Mouse (Mus musculus) adipose tissue, adult 10 weeks (tissue): ENCODE data around the gene Uba6. TPM values are rescaled to one million over a fixed set of nuclear protein-coding genes. Genes with fewer than 3 reads are reported as not detected.

Experiments used
- polyA plus RNA-seq: library from polyadenylated mRNA; stranded (reverse); fragments of 350-450 nt; fragmentation: Illumina TruSeq; extraction: RNeasy Lipid Tissue Mini Kit (QIAGEN cat#74804); gene quantifications from one replicate; pipeline ENCODE4 v1.2.3, GENCODE M21; 2014; ENCODE audit warnings: low read depth, low replicate concordance

Uba6 gene
- 6.1 TPM for polyA plus RNA-seq

DNA sequence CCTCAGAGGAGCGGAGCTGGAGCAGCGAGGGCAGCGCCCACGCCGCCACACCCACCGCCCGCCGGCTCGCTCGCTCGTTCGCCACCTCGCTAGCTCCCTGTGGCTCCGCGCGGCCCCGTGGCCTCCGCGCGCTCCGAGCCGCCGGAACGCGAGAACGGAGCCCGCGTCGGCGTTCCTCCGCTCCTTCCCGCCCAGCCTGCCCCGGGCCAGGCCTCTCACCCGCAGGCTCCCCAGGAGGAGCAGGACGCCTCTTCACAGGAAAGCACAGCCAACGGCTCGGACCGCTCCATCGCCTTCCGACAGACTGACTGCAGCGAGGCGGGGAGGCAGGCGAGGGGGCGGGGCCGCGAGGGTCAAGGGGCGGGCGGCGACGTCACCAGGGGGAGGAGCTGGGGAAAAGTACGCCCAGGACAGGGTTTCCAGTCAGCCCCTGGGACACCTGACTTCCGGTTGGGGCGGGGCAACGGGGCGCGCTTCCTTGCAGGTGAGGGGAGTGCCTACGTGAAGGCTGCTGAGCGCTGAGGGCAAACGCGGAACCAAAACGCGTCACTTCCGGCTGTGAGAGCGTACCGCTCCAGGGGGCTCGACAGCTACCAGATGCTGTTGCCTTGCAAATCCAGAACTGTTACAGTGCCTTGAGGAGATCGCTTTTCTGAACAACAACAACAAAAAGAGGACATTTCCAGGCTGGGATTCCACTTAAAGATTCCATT lies at the start of gene Uba6:
TSS of gene Uba6 (minus strand) at position 355 of the 713 bp plus-strand sequence.

DNA sequence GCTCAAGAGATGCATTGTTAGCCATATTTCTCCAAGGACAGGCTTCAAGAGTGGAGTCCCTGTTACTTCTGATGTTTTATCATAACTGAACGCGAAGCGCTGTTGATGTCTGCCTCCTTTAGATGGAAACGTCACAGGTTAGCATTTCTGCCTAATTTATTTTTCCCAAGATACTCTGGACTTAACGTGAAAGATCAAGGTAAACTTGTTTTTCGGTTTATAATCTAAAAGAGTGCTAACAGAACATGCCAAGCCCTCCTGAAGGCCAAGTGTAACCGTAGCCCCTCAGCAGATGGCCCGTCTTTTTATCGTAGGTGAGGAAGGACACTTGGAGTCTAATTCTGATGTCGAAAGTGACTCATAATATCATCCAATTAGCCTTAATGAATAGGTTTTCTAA lies 25.2 kb upstream of the Uba6 start, which contains the start of gene Gnrhr:
TSS of gene Gnrhr (minus strand) at position 101 of the 400 bp plus-strand sequence.

GRCm38 (mm10) chr5:86071538-86071937 lies 101.1 kb downstream of the Uba6 start, which contains the start of gene Stap1:
Gene Stap1 (plus strand): TSS chr5:86071746.

GRCm38 (mm10) chr5:86065101-86065875 lies 107.3 kb downstream of the Uba6 start, which contains the start of gene Cenpc1:
Gene Cenpc1 (minus strand): TSS chr5:86065583.

Other genes starting within 250 kb of the Uba6 start
- gene Cenpc1, start 107.2 kb downstream of the Uba6 start, polyA plus RNA-seq, result 11.7 TPM
- 38.5 TPM for gene Stap1, start 101.1 kb downstream of the Uba6 start, polyA plus RNA-seq
- gene Gnrhr, start 25.1 kb upstream of the Uba6 start, polyA plus RNA-seq, result not detected
- gene Tmprss11c, start 116.5 kb upstream of the Uba6 start, polyA plus RNA-seq, result not detected
- gene Tmprss11d, start 200.6 kb upstream of the Uba6 start, polyA plus RNA-seq, result not detected